Mouse (Mus musculus): ENCODE data around the gene Qars.

Qars gene

DNA sequence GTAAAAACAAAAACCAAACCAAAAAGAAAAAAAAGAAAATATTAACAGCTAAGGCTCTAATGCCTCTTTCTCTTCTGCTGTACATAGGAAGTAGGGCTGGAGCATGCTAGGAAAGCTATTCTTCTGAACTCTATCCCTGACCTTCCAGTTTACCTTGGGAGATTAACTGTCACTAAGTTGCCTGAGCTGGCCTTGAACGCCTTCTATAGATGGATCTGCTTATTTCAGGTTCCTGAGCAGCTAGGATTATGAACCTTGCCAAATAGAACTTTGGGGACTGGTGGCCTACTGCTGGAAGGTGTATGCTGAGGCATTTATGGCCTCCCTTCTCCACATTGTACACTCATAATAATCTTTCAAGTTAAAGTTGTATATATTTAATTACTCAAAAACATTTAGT is 23.4 kb downstream of the Qars start:
- no peak for DNase-seq (ENCODE audit: low spot score in 2 of 2)

DNA sequence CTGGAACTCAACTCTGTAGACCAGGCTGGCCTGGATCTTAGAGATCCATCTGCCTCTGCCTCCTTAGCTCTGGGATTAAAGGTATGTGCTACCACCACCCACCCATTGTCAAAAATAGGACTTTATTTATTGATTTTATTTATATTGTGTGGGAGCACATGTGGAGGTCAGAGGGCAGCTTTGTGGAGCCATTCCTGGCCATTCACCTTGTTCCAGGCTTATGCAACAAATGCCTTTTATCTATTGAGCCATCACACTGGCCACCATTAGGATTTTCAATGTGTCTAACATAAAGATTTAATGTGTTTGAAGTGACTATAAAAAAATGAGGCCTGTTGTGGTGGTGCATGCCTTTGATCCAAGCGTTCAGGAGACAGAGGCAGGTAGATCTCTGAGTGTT is 24.0 kb downstream of the Qars start:
- DNase-seq (ENCODE audit: low spot score in 2 of 2) = no peak

- DNase-seq (ENCODE audit: low spot score in 2 of 2) = no peak
These were observed 33.3 kb downstream of the Qars start for GRCm38 (mm10) chr9:108540846-108541245.

DNA sequence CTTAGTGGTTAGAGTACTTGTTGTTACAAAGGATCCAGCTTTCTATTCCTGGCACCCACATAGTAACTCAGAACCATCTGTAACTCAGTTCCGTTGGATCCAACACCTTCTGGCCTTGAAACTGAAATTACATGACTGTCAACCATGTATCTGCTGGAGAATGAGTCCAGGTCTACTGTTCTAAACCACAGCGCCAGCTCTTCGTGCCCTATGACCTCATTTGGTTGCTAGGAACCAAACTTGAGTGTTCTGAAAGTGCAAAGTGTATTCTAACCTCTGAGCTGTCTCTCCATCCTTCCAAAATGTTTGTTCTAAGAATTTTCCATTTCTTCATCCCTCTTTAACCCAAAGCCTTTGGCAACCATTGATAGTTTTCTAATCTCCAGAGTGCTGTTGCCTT is 38.5 kb downstream of the Qars start:
- DNase-seq (ENCODE audit: low spot score in 2 of 2) = no peak

DNA sequence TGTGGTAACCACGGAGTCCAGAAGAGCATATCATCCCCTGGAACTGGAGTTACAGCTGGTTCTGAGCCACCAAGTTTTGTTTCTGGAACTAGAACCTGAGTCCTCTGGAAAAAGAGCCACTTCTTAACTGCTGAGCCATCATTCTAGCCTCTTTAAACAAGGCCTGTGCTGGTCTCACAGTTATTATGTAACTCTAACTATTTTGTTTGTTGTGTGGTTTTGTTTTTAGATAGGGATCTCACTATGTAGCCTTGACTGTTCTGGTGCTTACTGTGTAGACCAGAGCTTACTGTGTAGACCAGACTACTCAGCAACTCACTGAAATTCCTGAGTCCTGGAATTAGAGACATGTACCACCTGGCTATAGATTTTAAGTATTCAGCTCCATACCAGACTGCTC is 39.4 kb downstream of the Qars start:
- no peak for DNase-seq (ENCODE audit: low spot score in 2 of 2)

- no peak for DNase-seq (ENCODE audit: low spot score in 2 of 2)
These were observed 51.7 kb downstream of the Qars start for GRCm38 (mm10) chr9:108559169-108559568.

- peak; percentile 91 to 97 for DNase-seq (ENCODE audit: low spot score in 2 of 2)
These were observed 52.8 kb downstream of the Qars start, which contains the start of gene Impdh2 for GRCm38 (mm10) chr9:108560227-108560841. Gene Impdh2 (plus strand): TSS chr9:108560286.

GRCm38 (mm10) chr9:108563671-108564070 is 56.2 kb downstream of the Qars start:
- DNase-seq (ENCODE audit: low spot score in 2 of 2) = no peak

GRCm38 (mm10) chr9:108564131-108564530 is 56.6 kb downstream of the Qars start:
- no peak for DNase-seq (ENCODE audit: low spot score in 2 of 2)

Measured in right cerebral cortex, adult 2 months (tissue).